Mouse (Mus musculus): ENCODE data around the gene Gm43638. TPM values are rescaled to one million over a fixed set of nuclear protein-coding genes. Genes with fewer than 3 reads are reported as not detected.
"Not testable (repeated sequence)": the region's sequence is repeated elsewhere in the genome, so short reads cannot be mapped to it uniquely, and the experiment has no call there.

The Gm43638 gene
- polyA plus RNA-seq (2012; rRNA removed), result not detected in 2 replicates

- not testable (repeated sequence) for DNase-seq (ENCODE audit: low read depth, low spot score)
- WGBS, result 78% methylated on average over 1 of the region's 1 CpGs
Measured at GRCm38 (mm10) chr5:87486706-87487105, at the start of gene Gm43638. TSS of gene Gm43638 (minus strand) at chr5:87486806.

- peak; percentile 90 for DNase-seq (ENCODE audit: low read depth, low spot score)
- WGBS, result 30% methylated on average over 4 of the region's 4 CpGs
Measured at GRCm38 (mm10) chr5:87535994-87536644, 49.5 kb upstream of the Gm43638 start.

- DNase-seq (ENCODE audit: low read depth, low spot score), result peak; percentile 54
- 18% methylated on average over 2 of the region's 2 CpGs for WGBS
Measured at GRCm38 (mm10) chr5:87532288-87532687, 45.7 kb upstream of the Gm43638 start.

- WGBS, result 78% methylated on average over 2 of the region's 2 CpGs
- DNase-seq (ENCODE audit: low read depth, low spot score), result not testable (repeated sequence)
Measured at GRCm38 (mm10) chr5:87523561-87523960, 37.0 kb upstream of the Gm43638 start.

- WGBS, result 54% methylated on average over 4 of the region's 4 CpGs
- DNase-seq (ENCODE audit: low read depth, low spot score), result no peak
Measured at GRCm38 (mm10) chr5:87505776-87506458, 19.3 kb upstream of the Gm43638 start.

GRCm38 (mm10) chr5:87502687-87503086 lies 16.1 kb upstream of the Gm43638 start:
- no peak for DNase-seq (ENCODE audit: low read depth, low spot score)
- 54% methylated on average over 1 of the region's 1 CpGs for WGBS

GRCm38 (mm10) chr5:87499341-87499740 lies 12.7 kb upstream of the Gm43638 start:
- DNase-seq (ENCODE audit: low read depth, low spot score), result no peak

- no peak for DNase-seq (ENCODE audit: low read depth, low spot score)
Measured at GRCm38 (mm10) chr5:87498936-87499335, 12.3 kb upstream of the Gm43638 start.

GRCm38 (mm10) chr5:87490771-87491170 lies 4.2 kb upstream of the Gm43638 start, which contains the start of gene Ugt2a1:
TSS of gene Ugt2a1 (minus strand) at chr5:87490871.
- 88% methylated on average over 1 of the region's 1 CpGs for WGBS

GRCm38 (mm10) chr5:87482160-87482559 lies 4.4 kb downstream of the Gm43638 start, which contains the start of gene Ugt2a2:
TSS of gene Ugt2a2 (minus strand) at chr5:87482260.
- DNase-seq (ENCODE audit: low read depth, low spot score), result no peak
- WGBS, result 73% methylated on average over 5 of the region's 5 CpGs

More at GRCm38 (mm10) chr5:87490771-87491170, 4.2 kb upstream of the Gm43638 start, which contains the start of gene Ugt2a1:
- no peak for DNase-seq (ENCODE audit: low read depth, low spot score)

- DNase-seq (ENCODE audit: low read depth, low spot score), result no peak
- 68% methylated on average over 1 of the region's 1 CpGs for WGBS
Measured at GRCm38 (mm10) chr5:87458810-87459209, 27.8 kb downstream of the Gm43638 start.

- no peak for DNase-seq (ENCODE audit: low read depth, low spot score)
Measured at GRCm38 (mm10) chr5:87457701-87458100, 28.9 kb downstream of the Gm43638 start.

GRCm38 (mm10) chr5:87456216-87456850 lies 30.3 kb downstream of the Gm43638 start:
- WGBS, result 70% methylated on average over 3 of the region's 3 CpGs
- DNase-seq (ENCODE audit: low read depth, low spot score), result no peak

GRCm38 (mm10) chr5:87455519-87455918 lies 31.1 kb downstream of the Gm43638 start:
- DNase-seq (ENCODE audit: low read depth, low spot score), result no peak

- WGBS, result 56% methylated on average over 4 of the region's 5 CpGs
- not testable (repeated sequence) for DNase-seq (ENCODE audit: low read depth, low spot score)
Measured at GRCm38 (mm10) chr5:87452514-87452913, 34.1 kb downstream of the Gm43638 start.

GRCm38 (mm10) chr5:87436264-87436663 lies 50.3 kb downstream of the Gm43638 start:
- 40% methylated on average over 3 of the region's 3 CpGs for WGBS
- DNase-seq (ENCODE audit: low read depth, low spot score), result no peak

- no peak for DNase-seq (ENCODE audit: low read depth, low spot score)
Measured at GRCm38 (mm10) chr5:87425676-87426075, 60.9 kb downstream of the Gm43638 start.

GRCm38 (mm10) chr5:87424041-87424440 lies 62.6 kb downstream of the Gm43638 start, which contains the start of gene Ugt2b38:
TSS of gene Ugt2b38 (minus strand) at chr5:87424203.
- 90% methylated on average over 1 of the region's 2 CpGs for WGBS
- DNase-seq (ENCODE audit: low read depth, low spot score), result not testable (repeated sequence)

More at GRCm38 (mm10) chr5:87425676-87426075, 60.9 kb downstream of the Gm43638 start:
- 82% methylated on average over 3 of the region's 3 CpGs for WGBS
